Mouse (Mus musculus): ENCODE data around the gene Shprh. TPM values are rescaled to one million over a fixed set of nuclear protein-coding genes. Genes with fewer than 3 reads are reported as not detected.
"Not testable (repeated sequence)": the region's sequence is repeated elsewhere in the genome, so short reads cannot be mapped to it uniquely, and the experiment has no call there.

Shprh gene
- total RNA-seq, 2 experiments from 2014 or later, result 39.4 to 41.3 TPM

DNA sequence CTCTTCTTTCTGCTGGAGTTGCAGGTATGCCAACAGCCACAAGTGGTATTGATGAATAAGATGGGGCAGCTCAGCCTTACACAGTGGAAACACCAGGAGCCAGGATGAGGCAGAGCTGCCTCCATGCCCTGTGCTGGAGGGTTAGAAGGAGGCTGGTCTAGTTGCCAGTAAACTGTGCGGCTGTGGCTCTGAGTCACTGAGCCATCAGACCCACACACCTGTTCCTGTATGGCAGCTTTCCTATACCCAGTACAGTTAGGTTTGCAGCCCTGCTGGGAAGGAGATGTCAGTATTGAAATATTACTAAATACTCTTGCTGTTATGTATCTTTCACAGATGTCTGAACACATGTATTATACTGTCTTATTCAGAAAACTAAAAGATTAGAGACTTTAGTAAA lies 48.1 kb downstream of the Shprh start:
- no peak for TF ChIP-seq CTCF (conservative IDR thresholded peaks at IDR 0.05)
- Histone ChIP-seq H3K27ac (peak overlapping the region; percentile 21), H3K4me3 (no peak overlapping the region)
- no peak for DNase-seq (ENCODE audit: low spot score in 2 of 2)

DNA sequence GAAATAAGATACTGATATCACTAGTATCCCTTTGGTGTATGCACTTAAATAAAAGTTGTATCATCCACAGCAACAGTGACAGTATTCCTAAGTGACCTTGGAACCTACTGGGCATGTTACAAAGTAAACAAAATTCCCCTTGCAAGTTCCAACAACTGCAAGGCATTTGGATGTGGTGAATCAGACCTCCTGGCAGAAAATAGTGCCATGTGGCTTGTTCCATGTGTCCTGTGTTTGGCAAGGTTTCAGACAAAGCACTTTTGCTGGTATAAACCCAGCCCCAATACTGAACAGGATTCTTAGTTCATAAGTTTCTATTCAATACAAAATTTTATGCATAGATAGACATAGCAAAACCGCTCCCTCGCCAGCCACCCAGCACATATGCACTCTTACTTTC lies 49.1 kb downstream of the Shprh start:
- TF ChIP-seq CTCF (conservative IDR thresholded peaks at IDR 0.05), result no peak
- H3K4me3 ChIP-seq, result no peak overlapping the region
- DNase-seq (ENCODE audit: low spot score in 2 of 2), result peak; percentile 45 to 54

DNA sequence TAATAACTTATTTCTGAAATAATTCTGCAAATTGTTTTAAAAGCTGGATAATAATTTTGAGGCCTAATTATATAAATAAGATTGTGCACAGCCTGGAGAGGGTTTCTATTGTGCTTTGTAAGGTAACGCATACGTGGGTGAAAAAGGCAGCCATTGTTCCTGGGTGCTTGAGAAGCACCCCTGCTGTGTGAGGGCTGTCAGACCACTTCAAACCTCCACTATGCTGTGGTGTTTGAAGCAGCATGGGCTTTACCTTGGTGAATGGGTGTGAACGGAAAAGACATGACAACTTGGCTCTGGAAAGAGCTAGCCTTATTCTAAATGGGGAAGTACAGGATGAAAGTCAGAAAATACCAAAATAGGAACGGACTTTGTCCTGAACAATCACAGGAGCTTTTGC lies 50.8 kb downstream of the Shprh start:
- no peak overlapping the region for H3K4me3 ChIP-seq
- no peak for TF ChIP-seq CTCF (conservative IDR thresholded peaks at IDR 0.05)
- no peak overlapping the region for H3K27ac ChIP-seq
- no peak for DNase-seq (ENCODE audit: low spot score in 2 of 2)

More for the DNA sequence above, 49.1 kb downstream of the Shprh start:
- peak overlapping the region; percentile 21 for H3K27ac ChIP-seq

DNA sequence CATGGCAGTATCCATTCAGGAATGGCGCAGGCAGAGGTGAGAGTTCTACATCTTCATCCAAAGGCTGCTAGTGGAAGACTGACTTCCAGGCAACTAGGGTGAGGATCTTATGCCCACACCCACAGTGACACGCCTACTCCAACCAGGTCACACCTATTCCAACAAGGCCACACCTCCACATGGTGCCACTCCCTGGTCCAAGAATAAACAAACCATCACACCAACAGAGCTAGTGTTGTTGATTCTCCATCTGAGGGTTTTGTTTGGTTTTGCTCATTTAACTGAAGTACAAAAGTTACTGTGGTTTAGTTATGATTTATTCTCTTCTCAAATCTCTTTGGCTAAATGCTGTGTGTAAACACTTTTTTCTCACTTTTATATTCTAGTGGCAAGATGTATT lies 56.7 kb downstream of the Shprh start:
- H3K27ac ChIP-seq; DNase-seq (ENCODE audit: low spot score in 2 of 2); H3K4me3 ChIP-seq: not testable (repeated sequence)

DNA sequence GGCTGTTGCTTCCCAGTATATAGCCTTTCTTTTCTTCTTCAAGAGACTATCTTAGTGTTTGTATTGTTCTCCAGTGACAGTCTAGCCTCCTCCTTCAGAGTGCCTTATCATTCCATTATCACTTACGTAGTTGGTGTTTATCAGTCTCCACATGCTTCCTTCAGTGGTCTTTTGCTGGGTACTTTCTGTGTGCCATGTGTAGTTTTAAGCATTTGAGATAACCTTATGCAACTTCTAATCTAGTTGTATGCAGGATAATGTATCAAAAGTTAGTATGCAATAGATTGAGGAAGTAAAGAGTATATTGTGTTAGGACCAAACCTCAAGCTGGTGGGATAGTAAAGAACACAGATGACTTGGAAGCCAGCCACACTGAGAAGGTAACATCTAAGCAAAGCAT lies 59.4 kb downstream of the Shprh start:
- Histone ChIP-seq H3K27ac (no peak overlapping the region), H3K4me3 (no peak overlapping the region)
- DNase-seq (ENCODE audit: low spot score in 2 of 2), result no peak
- no peak for TF ChIP-seq CTCF (conservative IDR thresholded peaks at IDR 0.05)

DNA sequence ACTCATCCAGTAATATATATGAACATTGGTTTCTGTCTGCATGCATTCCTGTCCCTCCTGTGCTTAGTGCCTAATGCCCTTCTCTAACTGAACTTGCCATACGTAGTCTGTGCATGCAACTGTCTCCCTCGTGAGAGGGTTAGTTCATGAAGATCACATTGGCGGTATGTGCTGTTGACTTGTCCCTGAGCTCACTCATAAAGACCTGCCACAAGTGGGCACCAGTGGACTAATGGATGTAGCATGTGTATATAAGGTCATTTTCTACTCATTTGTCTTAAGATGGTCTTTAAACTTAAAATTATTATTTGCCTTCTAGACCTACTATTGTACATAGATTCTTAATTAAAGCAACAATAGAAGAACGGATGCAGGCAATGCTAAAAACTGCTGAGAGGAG lies 62.8 kb downstream of the Shprh start:
- no peak for DNase-seq (ENCODE audit: low spot score in 2 of 2)
- TF ChIP-seq CTCF (conservative IDR thresholded peaks at IDR 0.05), result peak; percentile 60
- no peak overlapping the region for H3K4me3 ChIP-seq
- no peak overlapping the region for H3K27ac ChIP-seq

DNA sequence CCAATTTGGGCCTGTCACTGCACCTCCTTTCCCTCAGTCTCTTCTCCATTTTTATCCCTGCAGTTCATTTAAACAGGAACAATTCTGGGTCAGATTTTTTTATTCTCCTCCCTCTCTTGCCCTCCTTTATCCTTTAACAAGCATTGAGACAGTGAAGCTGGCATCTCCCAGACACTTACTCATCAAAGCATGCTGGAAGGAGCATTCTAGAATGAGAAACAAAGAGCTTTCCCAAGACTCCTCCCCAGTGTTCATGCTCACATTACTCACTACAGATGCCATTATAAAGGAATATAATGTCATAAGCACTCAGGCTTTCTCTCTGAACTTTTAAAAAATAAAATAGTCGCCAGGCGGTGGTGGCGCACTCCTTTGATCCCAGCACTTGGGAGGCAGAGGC lies 77.2 kb downstream of the Shprh start:
- DNase-seq (ENCODE audit: low spot score in 2 of 2), result no peak
- no peak overlapping the region for H3K27ac ChIP-seq
- no peak overlapping the region for H3K4me3 ChIP-seq
- TF ChIP-seq CTCF (conservative IDR thresholded peaks at IDR 0.05), result no peak

DNA sequence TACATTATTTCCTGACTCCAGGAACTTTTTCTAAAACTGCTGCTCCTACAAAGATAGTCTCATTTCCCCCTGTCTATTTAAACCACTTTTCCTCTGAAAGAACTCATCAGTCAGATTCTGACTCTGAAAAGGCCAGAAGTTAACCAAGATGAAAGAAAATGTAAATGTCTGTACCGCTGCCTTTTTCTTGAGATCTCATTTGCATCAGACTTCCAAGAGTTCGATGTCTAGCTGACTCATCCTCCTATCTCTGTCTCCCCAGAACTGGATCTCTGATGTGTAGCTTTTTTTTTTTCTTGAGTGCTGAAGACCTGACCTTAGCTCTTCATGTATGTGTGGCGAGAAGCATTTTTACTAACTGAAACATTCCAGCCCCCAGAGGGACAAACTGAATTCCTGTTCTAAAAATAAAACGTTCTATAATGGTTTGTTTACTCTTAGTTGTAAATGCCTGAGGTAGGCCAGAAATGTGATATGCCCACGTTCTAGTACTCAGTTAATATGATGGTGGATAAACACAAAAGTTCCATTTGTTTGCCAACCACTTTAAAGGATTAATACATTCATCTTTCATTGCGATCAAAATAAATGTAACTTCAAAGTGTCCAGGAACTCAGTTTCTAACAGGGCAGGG lies 80.4 kb downstream of the Shprh start:
- Histone ChIP-seq H3K27ac (no peak overlapping the region), H3K4me3 (no peak overlapping the region)
- DNase-seq (ENCODE audit: low spot score in 2 of 2), result no peak
- no peak for TF ChIP-seq CTCF (conservative IDR thresholded peaks at IDR 0.05)

DNA sequence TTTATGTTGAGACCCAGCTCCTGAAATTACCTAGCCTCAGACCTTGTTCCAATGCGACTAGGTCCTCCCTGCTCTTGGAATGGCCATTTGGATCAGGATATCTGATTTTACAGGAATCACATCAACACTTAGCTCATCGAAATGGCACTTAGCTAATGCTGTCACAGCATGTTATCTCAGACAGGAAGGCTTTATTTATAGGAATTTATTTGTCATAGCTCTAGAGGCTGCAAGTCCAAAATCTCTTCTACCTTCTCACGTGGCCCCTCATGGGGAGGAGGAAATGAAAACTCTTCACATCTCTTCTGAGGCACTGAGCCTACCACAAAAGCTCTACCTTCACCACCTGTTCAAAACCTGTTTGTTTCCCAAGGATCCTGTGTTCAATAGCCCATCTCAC lies 84.0 kb downstream of the Shprh start:
- DNase-seq (ENCODE audit: low spot score in 2 of 2), result no peak
- TF ChIP-seq CTCF (conservative IDR thresholded peaks at IDR 0.05), result no peak
- Histone ChIP-seq H3K27ac (no peak overlapping the region), H3K4me3 (no peak overlapping the region)

DNA sequence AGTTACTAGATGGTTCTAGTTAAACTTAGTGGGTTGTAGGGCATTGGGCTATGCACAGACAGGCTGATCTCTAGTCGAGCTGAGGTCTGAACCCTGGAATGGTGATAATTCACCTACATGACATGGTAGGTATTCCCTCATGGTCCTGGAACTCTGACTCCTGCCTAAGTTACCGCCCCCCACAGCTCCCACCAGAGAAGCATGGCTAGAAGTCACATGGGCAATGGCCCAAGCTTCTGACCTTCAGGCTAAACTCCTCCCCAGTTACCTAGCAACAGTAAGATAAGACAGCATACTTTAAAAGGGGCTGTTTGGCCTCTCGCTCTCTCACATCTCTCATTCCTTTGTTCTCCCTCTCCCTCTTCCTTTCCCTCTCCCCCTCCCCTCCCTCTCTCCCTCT lies 93.8 kb downstream of the Shprh start:
- H3K27ac ChIP-seq; DNase-seq (ENCODE audit: low spot score in 2 of 2); H3K4me3 ChIP-seq: not testable (repeated sequence)

DNA sequence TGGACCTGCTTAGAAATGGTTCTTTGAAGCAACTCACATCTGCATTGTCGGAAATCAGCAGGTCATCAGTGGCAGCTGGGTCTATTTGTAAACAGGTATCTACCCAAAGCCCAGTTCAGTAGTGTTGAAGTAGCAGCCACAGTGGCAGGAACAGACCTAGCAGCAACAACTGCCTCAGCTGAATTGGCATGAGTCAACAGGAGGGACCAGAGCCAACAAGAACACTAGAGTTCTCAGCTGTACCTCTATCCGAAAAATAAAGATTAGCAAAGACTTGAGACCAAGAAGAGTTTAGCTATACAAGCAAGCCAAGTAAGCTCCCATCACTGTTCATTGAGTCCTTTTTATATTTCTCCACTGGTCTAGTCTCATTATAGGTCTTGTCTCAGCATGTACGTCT lies 99.0 kb downstream of the Shprh start:
- no peak for TF ChIP-seq CTCF (conservative IDR thresholded peaks at IDR 0.05)
- DNase-seq (ENCODE audit: low spot score in 2 of 2), result no peak

DNA sequence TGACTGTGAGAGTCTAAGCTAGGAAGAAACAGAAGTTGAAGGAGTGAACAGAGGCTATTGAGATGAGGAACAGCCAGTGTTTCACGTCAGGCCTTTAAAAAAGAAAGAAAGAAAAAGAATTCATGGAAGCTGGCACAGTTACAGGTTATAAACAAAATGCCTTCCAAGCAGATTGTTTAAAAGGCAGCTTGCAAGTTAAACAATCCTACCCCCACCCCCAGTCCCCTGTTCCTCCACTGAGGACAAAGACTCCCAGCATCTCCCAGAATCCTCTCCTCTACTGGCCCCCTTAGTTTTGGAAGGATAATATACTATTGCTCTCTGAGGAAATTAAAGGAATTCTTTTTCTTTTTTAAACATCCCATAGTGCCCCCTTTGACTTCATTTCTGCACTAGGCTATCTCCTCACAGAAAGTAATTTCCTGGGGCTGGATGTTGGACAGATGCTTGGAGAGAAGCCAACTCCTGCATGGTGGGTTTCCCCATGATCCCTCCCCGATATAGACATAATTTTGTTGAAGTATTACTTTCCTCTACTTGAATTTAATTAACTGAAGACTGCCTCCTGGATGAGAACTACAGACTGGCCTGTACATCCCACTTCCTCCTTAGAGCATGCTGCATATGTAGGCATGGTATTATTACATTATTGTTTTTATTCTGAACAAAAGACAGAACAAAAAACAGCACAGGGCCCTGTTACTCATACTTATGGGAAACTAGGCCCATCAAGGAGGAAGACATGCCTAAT lies 101.2 kb downstream of the Shprh start:
- no peak overlapping the region for H3K4me3 ChIP-seq
- H3K27ac ChIP-seq, result no peak overlapping the region
- DNase-seq (ENCODE audit: low spot score in 2 of 2), result no peak
- no peak for TF ChIP-seq CTCF (conservative IDR thresholded peaks at IDR 0.05)

More for the DNA sequence above, 99.0 kb downstream of the Shprh start:
- H3K4me3 ChIP-seq, result no peak overlapping the region
- H3K27ac ChIP-seq, result no peak overlapping the region

DNA sequence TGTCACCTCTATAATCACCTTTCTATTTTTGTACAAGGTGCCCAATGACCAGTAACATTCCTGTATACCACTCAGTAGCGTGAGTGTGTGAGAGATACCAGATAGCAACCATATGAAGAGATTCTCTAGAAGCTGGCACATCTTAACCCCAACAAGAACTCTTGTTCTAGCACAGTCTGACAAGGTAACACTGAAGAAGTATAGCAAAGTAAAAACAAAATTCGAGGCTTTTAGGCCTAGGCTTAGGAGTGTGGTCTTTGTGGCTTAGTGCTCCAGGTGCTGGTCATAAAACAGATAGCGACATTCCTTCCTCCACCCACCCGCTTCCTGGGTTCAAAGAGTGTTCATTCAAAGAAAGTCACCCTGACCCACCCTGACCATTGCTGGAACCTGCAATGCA lies 104.4 kb downstream of the Shprh start:
- DNase-seq (ENCODE audit: low spot score in 2 of 2); H3K4me3 ChIP-seq; H3K27ac ChIP-seq: not testable (repeated sequence)

DNA sequence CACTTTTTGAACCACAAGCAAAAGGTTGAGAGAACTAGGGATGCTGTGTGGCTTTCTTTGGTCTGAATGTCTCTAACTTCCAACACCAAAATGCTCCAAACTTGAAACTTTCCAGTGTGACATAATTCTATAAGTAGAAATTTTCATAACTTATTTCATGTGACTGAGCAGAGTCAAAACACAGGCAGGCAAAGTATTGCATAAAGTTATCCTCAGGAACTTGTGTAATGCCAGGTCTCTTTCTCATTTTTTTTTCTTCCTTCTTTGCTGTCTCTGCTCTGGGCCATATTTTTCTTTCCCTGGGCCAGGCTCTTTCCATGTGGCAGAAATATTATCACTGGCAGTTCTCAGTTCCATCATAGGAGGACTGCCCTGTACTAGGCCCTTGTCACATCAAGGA lies 110.9 kb downstream of the Shprh start:
- no peak overlapping the region for H3K27ac ChIP-seq
- DNase-seq (ENCODE audit: low spot score in 2 of 2), result no peak
- H3K4me3 ChIP-seq, result no peak overlapping the region
- TF ChIP-seq CTCF (conservative IDR thresholded peaks at IDR 0.05), result no peak

DNA sequence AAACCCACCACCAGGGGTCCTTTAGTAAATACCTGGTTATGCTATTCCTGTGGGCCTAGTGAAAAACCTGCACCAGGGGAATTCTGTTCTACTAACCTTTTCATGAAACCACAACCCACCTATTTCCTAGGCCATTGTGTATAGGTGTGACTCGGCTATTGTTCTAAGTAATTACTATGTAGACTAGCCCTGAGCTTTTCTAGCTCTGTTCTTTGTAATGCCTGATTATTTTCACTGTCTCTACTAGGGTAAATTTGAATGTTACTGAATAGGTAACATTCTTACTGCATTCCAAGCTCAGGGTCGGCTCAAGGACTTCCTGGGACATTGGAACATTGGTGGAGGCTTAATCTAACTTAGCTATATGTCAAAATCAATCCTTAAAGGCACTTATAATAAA lies 113.1 kb downstream of the Shprh start:
- not testable (repeated sequence) for DNase-seq (ENCODE audit: low spot score in 2 of 2); H3K4me3 ChIP-seq; H3K27ac ChIP-seq

DNA sequence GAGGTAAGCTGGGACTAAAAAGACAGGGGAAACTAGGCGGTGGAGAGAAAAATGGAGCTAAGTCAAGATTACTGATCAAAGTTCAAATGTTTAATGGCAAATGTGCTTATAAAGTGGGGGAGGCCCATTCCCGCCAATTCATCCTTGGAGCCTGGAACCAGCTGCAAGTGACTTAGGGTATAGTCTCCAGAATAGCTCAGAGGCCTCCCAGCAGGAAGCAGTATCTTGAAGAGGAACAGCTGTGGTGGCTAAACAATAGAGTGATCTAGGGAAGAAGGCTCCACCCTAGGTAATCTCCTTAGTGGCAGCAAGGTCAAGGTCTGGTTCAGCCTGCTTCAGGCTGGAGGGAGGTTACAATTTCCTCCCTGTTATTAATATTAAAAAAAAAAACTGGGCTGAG lies 114.6 kb downstream of the Shprh start:
- H3K4me3 ChIP-seq; H3K27ac ChIP-seq; DNase-seq (ENCODE audit: low spot score in 2 of 2): not testable (repeated sequence)
